Mouse (Mus musculus) layer of hippocampus, adult 8-10 months (tissue): ENCODE measurements around the gene Pex14. TPM values are rescaled to one million over a fixed set of nuclear protein-coding genes. Genes with fewer than 3 reads are reported as not detected.

Source experiments
- DNase-seq, 2 experiments: peaks; one replicate each; pipeline ENCODE4 v3.0.0; 2022; ENCODE audit warnings: low spot score in 2 of 2
- total RNA-seq, 4 experiments: library from RNA; stranded (reverse); gene quantifications; 2 replicates each; pipeline ENCODE4 v1.2.4; 2022

Gene Pex14
- total RNA-seq, 4 experiments from 2014 or later: 44.2 to 48.7 (median 46.2) TPM

DNA sequence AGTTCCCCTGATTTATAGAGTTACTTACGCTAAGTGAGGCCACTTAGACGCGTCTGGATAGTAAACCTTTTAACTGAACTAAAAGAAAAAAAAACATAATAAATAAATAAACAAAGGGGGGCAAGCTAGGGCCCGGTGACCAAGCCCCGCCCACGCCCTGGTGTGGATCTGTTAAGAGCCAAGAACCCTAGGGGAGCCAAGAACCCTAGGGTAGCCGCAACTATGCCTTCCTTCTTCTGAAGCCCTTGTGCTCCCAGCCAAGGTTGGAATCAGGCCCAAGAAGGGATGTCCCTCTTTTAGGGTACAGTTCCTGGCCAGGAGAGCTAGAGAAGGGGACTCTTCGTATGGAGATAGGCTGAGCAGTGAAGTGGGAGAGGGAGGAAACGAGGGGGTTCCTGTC lies 176.3 kb downstream of the Pex14 start:
- DNase-seq: no peak

DNA sequence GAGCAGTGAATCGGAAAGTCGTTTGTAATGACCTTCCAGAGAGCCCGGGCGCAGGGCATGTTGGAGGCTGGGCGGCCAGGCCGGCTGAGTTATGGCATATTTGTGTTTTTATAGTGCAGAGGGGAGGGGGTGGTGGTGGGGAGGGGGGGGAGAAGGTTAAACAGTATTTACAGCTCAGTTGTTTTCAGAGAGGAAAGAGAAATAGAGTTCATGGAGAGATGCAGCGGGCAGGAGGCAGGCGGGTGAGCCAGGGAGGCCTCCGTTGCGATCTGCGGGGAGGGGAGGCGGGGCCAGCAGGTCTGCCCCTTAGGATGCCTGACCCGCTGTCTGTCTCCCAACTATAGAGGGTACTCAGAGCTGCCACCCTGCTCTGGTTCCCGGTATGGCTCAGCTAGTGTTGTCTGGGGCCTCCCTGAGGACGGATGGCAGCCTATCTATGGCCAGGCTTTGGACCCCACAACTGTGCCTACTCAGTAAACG lies 177.4 kb downstream of the Pex14 start:
- no peak for DNase-seq

DNA sequence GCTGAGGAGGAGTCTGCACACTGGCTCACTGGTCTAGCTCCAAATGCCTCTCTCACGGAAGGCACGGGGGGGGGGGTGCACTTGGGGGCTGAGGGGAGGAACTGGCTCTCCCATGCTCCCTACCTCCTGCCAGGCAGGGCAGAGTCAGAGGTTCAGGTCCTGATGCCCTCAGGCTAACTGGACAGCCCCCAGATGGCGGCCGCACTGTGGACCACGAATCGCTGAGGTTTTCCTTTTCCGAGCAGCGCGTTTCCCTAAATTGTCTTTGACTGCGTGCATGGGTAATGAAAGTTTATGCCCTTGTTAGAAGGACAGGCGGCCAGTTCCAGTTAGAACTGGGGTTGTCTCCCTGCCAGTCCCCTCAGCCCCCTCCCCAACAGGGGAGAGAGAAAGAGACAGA lies 179.1 kb downstream of the Pex14 start:
- DNase-seq: no peak

DNA sequence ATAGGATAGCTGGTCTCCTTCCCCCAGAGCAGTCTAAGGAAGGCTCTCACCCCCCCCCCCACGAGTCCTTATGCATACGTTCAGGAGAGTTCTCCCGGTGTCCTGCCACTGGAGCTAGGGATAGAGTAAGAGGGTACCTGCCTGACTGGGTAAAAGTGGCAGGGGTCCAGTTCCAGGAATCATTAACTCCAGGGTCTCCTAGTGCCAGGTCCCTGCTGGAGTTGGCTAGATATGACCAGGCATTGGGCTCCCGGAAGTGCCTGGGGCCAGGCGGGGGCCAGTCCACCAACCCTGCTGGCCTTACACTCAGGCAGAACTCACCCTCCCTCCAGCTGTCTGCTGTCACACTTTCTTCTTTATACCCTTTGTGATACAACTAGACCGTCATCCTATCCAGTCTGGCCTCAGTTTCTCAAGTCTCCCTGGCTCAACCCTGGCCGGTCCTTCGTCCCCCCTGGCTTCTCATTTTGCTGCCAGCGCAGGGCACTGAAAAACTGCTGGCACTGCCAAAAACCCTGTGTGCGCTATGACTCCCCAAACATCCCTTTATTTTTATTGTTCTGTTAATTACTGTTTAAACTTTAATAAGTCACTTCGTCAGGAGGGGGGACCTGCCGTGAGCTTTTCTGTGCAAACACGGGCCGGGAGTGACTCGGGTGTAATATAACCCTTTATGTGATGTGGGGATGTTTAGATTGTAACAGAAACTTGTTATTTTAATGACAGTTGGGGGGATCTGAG lies 180.8 kb downstream of the Pex14 start:
- no peak for DNase-seq

DNA sequence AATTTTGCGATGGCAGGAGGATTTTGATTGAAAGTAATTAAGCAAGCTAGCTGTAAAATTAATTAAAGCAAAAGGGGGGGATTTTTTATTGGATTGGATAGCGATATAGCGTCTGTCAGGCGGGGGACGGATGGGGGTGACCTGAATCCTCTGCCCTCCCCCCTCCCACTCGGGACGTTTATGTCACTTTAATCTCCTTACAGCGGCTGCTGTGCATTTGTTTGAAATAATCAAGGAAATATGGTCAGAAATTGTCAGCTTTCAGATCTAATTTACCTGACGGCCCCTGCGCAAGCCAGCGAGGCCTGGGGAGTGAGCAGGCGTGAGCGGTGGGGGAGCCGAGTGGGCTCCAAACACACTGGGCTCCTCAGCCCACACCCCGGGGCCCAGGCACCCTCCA lies 183.8 kb downstream of the Pex14 start:
- no peak for DNase-seq

DNA sequence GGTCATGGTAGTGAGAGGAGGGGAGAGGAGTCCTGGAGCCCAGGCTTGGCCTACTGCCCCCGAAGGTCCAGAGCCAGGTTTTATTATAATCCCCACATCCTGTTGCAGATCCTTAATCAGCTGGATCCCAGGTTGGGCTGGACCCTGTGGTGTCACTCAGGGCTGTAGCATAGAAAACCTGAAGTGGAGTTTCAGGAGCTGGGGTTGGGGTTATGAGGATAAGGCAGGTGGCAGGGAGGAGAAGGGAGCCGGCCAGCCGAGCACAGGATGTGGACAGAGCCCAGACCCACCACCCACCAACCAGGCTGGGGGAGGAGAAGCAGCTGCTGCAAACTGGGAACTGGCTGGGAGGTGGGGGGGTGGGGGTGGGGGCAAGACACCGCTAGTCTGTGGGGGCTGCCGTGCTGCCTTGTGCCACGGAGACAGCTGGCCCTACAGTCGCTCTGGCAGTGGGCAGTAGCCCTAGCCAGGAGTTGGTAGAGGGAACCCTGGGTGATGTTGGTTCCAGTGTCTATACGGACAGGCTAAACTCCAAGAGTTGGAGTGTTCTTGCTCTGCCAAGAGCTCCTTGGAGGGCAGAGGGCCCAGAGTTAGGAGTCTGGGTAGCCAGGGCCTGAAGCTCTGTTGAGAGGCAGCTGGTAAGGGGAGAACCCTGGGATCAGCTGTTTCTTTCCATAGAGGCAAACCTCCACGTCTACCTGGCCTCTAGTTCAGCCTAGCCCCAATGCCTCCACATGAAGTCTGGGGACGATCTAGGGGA lies 184.6 kb downstream of the Pex14 start:
- no peak for DNase-seq

DNA sequence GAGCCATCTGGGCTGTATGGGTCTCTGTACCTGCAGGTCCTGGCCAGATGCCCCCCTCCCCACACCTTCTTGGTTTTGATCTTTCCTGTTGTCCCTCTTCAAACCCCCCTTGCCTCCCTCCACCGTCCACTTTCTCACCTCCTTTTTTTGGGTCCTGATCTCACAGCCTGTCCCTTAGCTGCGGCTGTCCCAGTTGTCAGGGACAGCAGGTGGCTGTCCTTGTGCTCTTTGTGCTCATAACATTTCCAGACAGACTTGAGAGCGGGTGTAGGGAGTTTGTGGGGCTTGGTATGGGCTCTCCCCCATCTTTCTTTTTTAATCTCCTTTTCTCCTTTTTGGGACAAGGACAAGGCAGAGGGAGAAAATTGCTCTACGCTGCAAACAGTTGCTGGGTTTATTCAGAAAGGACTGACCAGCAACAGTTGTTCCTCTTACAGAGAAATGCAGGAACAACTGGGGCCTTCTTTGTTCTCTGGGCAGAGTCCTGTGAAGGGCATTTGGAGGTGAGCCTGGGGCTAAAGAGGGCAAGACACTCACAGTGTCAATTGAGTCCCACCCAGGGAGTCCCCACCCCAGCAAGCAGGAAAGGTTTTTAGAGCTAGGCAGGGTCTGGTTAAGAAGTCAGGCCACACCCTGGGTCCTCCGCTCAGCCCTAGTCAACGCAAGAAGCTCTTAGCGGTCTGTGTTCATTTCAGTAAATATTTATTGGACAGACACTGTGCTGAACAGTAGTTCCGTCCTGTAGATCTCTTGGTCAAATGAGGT lies 186.7 kb downstream of the Pex14 start:
- DNase-seq: no peak

DNA sequence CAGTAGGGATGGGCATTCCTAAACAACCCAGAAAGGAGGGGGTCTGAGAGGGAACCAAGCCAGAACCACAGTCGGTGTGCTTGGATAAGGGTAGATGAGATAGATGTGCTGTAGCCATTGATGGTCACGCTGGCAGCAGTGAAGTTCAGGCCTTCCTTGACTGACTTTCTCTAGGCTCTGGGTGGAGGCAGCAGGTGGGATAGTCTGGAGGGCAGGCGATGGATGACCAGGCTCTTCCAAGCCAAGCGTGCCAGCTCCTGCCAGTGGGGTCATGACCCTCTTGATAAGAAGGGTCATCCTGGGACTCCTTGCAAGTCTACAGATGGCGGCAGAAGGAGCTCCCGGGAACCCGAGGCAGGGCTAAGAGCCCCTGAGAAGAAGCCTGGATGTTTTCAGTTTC lies 187.5 kb downstream of the Pex14 start:
- no peak for DNase-seq

Other genes with a start within 250 kb of the Pex14 start
- 10 to 100 TPM; 52.4 to 57.7 (median 54.2) TPM for gene Dffa, start 4.3 kb upstream of the Pex14 start, total RNA-seq
- gene Cort, start 26.9 kb upstream of the Pex14 start, total RNA-seq: 10 to 100 TPM in 2 of 4 experiments, 1 to 10 TPM in 2; 8.6 to 11.8 (median 10.3) TPM
- gene Cenps, start 37.8 kb upstream of the Pex14 start, total RNA-seq: 10 to 100 TPM; 24.7 to 33.6 (median 29.6) TPM
- gene Pgd, start 66.9 kb upstream of the Pex14 start, total RNA-seq: 10 to 100 TPM; 33.0 to 46.5 (median 40.5) TPM
- 100 to 1,000 TPM; 401 to 453 (median 422) TPM for gene Kif1b, start 207.8 kb upstream of the Pex14 start, total RNA-seq